Mouse (Mus musculus): ENCODE results near the gene Pcbd2.

DNA sequence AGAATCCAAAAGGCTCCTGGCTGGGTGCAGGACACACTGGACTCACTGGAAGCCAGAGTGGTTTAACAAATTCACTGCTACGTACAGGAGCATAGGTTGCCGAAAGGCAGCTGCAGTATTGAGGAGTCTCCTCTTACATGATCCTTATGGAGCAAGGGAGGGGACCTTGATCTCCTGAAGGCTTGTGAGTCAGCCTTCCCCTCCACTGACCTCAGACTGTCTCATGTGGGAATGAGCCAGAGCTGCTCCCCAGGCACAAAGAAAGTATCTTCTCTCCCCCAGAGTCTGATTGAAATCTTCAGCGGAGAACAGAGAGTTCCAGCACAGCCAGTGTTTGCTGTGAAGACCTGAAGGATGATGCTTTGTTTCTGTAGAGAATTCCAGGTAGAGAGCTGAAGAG, 43.6 kb upstream of the Pcbd2 start:
- TF ChIP-seq POLR2A (IDR thresholded peaks at IDR 0.05; ENCODE audit: borderline replicate concordance, insufficient read depth, low read length) (no peak), CTCF (IDR thresholded peaks at IDR 0.05; ENCODE audit: borderline replicate concordance, insufficient read depth, low read depth, low read length) (no peak)
